Mouse (Mus musculus): ENCODE results near the gene Eef1g. TPM values are rescaled to one million over a fixed set of nuclear protein-coding genes. Genes with fewer than 3 reads are reported as not detected.
A peak's percentile ranks its signal among the peaks of the same experiment; 100 is the strongest.

Eef1g gene
- polyA plus RNA-seq (2016; fragmentation: Nextera tagmentation; extraction: Ambion mirVana) = 563 and 631 TPM in 2 replicates

- WGBS = 1% methylated on average over 52 of the region's 52 CpGs
- peak; percentile 98 for DNase-seq (ENCODE audit: low spot score)
- Histone ChIP-seq H3K4me1 (peaks cover 19% of the 10 kb centered on the region), H3K27ac (peak within 1 kb of the TSS; percentile 88), H3K9me3 (replicated peaks) (no peaks in the 10 kb centered on the region), H3K36me3 (peaks cover 78% of the 10 kb centered on the region), H3K27me3 (ENCODE audit: low read depth, poor library complexity, severe bottlenecking) (no peaks in the 10 kb centered on the region), H3K4me3 (peak within 1 kb of the TSS; percentile 73)
These were observed at the start of gene Eef1g for GRCm38 (mm10) chr19:8966590-8967372. Gene Eef1g, plus strand, starts transcription at chr19:8967041.

GRCm38 (mm10) chr19:8919000-8919399 lies 47.8 kb upstream of the Eef1g start:
- peaks cover 50% of the 10 kb centered on the region for H3K36me3 ChIP-seq

DNA sequence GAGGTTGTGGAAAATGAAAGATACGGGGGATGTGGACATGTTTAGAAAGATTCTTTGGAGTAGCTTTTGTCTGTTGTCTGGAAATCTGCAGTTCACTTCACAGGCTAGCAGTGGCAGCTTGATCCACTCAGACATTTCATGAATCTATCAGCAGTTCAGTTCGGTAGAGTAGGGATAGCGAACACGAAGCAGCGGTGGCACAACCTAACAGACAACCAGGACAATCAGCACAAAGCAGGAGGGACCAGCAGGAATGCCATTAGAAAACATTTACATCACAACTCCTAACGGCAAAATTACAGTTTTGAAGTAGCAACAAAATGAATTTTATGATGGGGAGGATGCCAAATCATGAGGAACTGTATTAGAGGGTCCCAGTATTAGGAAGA lies 47.2 kb upstream of the Eef1g start:
- Histone ChIP-seq H3K4me3 (peak overlapping the region; percentile 85), H3K4me1 (peaks cover 16% of the 10 kb centered on the region), H3K9me3 (replicated peaks) (no peaks in the 10 kb centered on the region), H3K27ac (peak overlapping the region; percentile 90), H3K27me3 (ENCODE audit: low read depth, poor library complexity, severe bottlenecking) (no peaks in the 10 kb centered on the region), H3K36me3 (peaks cover 49% of the 10 kb centered on the region)
- no peak for DNase-seq (ENCODE audit: low spot score)
- WGBS = 72% methylated on average over 6 of the region's 6 CpGs

More at GRCm38 (mm10) chr19:8919000-8919399, 47.8 kb upstream of the Eef1g start:
- Histone ChIP-seq H3K9me3 (replicated peaks) (no peaks in the 10 kb centered on the region), H3K27me3 (ENCODE audit: low read depth, poor library complexity, severe bottlenecking) (no peaks in the 10 kb centered on the region), H3K4me1 (peaks cover 16% of the 10 kb centered on the region), H3K4me3 (no peak overlapping the region), H3K27ac (no peak overlapping the region)
- DNase-seq (ENCODE audit: low spot score) = no peak
- 91% methylated on average over 3 of the region's 3 CpGs for WGBS

DNA sequence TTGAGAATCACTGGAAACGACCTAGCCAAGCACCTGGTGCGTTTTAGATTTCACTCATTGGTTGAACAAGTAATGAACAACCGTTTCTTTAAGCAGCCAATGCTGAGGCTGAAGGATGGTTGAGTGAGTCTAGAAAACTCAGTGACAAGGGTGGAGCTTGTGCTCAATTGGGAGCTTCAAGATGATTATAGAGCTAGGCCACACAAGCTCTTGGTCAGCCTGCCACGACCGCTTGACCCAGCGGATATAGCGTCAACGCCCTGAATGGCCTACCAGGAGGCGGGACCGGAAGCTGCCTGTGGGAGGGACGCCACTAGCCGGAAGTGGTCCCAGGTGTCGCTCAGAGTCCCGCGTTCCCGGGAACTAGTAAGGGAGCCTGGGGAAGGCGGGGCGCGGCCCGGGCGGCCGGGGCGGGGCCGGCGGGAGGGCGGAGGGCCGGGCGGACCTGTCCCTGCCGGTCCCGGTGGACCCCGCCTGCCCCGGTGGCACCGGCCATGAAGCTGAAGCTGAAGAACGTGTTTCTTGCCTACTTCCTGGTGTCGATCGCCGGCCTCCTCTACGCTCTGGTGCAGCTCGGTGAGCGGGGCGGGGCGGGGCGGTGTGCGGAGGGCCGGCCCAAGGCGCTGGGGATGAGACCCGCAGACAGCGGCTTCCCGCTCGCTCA lies 46.6 kb upstream of the Eef1g start, which contains the start of gene B3gat3:
Gene B3gat3 (plus strand): TSS at position 302 of the 664 bp plus-strand sequence.
- Histone ChIP-seq H3K9me3 (replicated peaks) (no peaks in the 10 kb centered on the region), H3K36me3 (peaks cover 45% of the 10 kb centered on the region), H3K27ac (peak within 1 kb of the TSS; percentile 90), H3K4me1 (peaks cover 16% of the 10 kb centered on the region), H3K27me3 (ENCODE audit: low read depth, poor library complexity, severe bottlenecking) (no peaks in the 10 kb centered on the region), H3K4me3 (peak within 1 kb of the TSS; percentile 85)
- WGBS = 3% methylated on average over 50 of the region's 50 CpGs
- peak; percentile 98 for DNase-seq (ENCODE audit: low spot score)

DNA sequence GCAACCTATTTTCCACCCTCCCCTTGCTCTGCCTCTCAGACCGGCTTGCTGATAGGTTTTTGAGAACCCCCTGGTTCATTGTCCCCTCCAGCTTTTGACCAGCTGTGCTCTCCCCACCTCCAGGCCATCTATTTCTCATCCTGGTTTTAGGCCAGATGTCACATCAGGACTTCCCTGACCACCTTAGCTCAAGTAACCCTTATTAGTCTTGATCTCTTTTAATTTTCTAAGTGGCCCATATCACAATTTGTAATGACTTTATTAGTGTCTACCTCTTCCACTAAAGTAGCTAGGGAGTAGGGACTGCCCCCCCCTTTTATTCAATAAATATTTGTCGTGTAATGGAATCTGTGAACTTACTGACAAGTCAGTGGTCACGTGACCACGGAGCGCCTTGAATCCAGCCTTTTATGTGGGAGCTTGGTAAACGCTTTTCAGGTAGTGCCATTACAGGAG lies 46.0 kb upstream of the Eef1g start:
- peak overlapping the region; percentile 90 for H3K27ac ChIP-seq
- peak; percentile 46 for DNase-seq (ENCODE audit: low spot score)
- no peaks in the 10 kb centered on the region for H3K27me3 ChIP-seq (ENCODE audit: low read depth, poor library complexity, severe bottlenecking)
- 3% methylated on average over 6 of the region's 6 CpGs for WGBS
- H3K9me3 ChIP-seq (replicated peaks) = no peaks in the 10 kb centered on the region
- H3K4me3 ChIP-seq = peak overlapping the region; percentile 85
- H3K4me1 ChIP-seq = peaks cover 16% of the 10 kb centered on the region
- H3K36me3 ChIP-seq = peaks cover 45% of the 10 kb centered on the region

GRCm38 (mm10) chr19:8921741-8922140 lies 45.1 kb upstream of the Eef1g start:
- peaks cover 16% of the 10 kb centered on the region for H3K4me1 ChIP-seq
- peak overlapping the region; percentile 85 for H3K4me3 ChIP-seq
- H3K27ac ChIP-seq = no peak overlapping the region
- WGBS = 75% methylated on average over 9 of the region's 9 CpGs
- DNase-seq (ENCODE audit: low spot score) = no peak
- no peaks in the 10 kb centered on the region for H3K9me3 ChIP-seq (replicated peaks)
- H3K27me3 ChIP-seq (ENCODE audit: low read depth, poor library complexity, severe bottlenecking) = no peaks in the 10 kb centered on the region
- H3K36me3 ChIP-seq = peaks cover 45% of the 10 kb centered on the region

- Histone ChIP-seq H3K36me3 (peaks cover 64% of the 10 kb centered on the region), H3K4me1 (peaks cover 29% of the 10 kb centered on the region), H3K4me3 (no peak overlapping the region), H3K27ac (no peak overlapping the region), H3K9me3 (replicated peaks) (no peaks in the 10 kb centered on the region), H3K27me3 (ENCODE audit: low read depth, poor library complexity, severe bottlenecking) (no peaks in the 10 kb centered on the region)
- 90% methylated on average over 2 of the region's 2 CpGs for WGBS
- no peak for DNase-seq (ENCODE audit: low spot score)
These were observed 40.1 kb upstream of the Eef1g start for GRCm38 (mm10) chr19:8926766-8927165.

- WGBS = 90% methylated on average over 12 of the region's 12 CpGs
- peaks cover 64% of the 10 kb centered on the region for H3K36me3 ChIP-seq
- no peak overlapping the region for H3K27ac ChIP-seq
- DNase-seq (ENCODE audit: low spot score) = no peak
- no peaks in the 10 kb centered on the region for H3K9me3 ChIP-seq (replicated peaks)
- H3K27me3 ChIP-seq (ENCODE audit: low read depth, poor library complexity, severe bottlenecking) = no peaks in the 10 kb centered on the region
- H3K4me1 ChIP-seq = peaks cover 28% of the 10 kb centered on the region
- H3K4me3 ChIP-seq = no peak overlapping the region
These were observed 38.8 kb upstream of the Eef1g start for GRCm38 (mm10) chr19:8927891-8928525.

DNA sequence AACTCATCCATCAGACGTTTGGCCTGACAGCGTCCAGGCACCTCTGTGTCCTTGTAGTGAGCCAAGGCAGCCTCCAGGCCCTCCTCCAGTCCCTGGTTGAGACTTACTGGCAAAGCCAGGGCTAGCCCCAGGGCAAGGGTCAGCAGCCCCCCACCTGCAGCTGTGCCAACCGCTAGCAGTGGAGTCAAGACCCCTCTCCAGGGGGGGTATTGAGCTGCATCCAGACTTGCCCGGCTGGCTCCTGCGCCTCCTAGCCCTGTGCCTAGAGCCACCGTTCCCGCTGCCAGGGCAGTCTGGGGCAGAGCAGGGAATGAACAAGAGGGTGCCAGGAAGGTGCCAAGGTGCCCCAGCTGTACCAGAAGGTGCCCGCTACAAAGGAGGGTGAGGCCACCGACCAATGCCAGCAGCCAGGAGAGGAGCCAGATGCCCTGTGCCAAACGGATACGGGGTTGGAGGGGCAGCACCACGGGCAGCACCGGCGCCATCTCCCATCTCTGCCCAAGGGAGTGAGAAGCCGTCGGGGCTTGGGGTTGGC lies 38.1 kb upstream of the Eef1g start:
- H3K36me3 ChIP-seq = peaks cover 66% of the 10 kb centered on the region
- peak overlapping the region; percentile 92 for H3K27ac ChIP-seq
- no peaks in the 10 kb centered on the region for H3K27me3 ChIP-seq (ENCODE audit: low read depth, poor library complexity, severe bottlenecking)
- H3K9me3 ChIP-seq (replicated peaks) = no peaks in the 10 kb centered on the region
- H3K4me1 ChIP-seq = peaks cover 28% of the 10 kb centered on the region
- DNase-seq (ENCODE audit: low spot score) = no peak
- peak overlapping the region; percentile 80 for H3K4me3 ChIP-seq
- WGBS = 18% methylated on average over 16 of the region's 16 CpGs

- DNase-seq (ENCODE audit: low spot score) = peak; percentile 84
- H3K27me3 ChIP-seq (ENCODE audit: low read depth, poor library complexity, severe bottlenecking) = no peaks in the 10 kb centered on the region
- peak within 1 kb of the TSS; percentile 92 for H3K27ac ChIP-seq
- under 1% methylated on average over 73 of the region's 74 CpGs for WGBS
- H3K36me3 ChIP-seq = peaks cover 70% of the 10 kb centered on the region
- H3K4me3 ChIP-seq = peak within 1 kb of the TSS; percentile 80
- peaks cover 28% of the 10 kb centered on the region for H3K4me1 ChIP-seq
- no peaks in the 10 kb centered on the region for H3K9me3 ChIP-seq (replicated peaks)
These were observed 37.4 kb upstream of the Eef1g start, which contains the start of the genes Rom1 and Eml3 for GRCm38 (mm10) chr19:8929224-8930088. Gene Rom1, minus strand, starts transcription at chr19:8929356. Gene Eml3, plus strand, starts transcription at chr19:8929552.

GRCm38 (mm10) chr19:8930117-8930516 lies 36.7 kb upstream of the Eef1g start:
- Histone ChIP-seq H3K27me3 (ENCODE audit: low read depth, poor library complexity, severe bottlenecking) (no peaks in the 10 kb centered on the region), H3K4me3 (peak overlapping the region; percentile 80), H3K36me3 (peaks cover 74% of the 10 kb centered on the region), H3K4me1 (peaks cover 28% of the 10 kb centered on the region), H3K9me3 (replicated peaks) (no peaks in the 10 kb centered on the region), H3K27ac (peak overlapping the region; percentile 92)
- no peak for DNase-seq (ENCODE audit: low spot score)
- 15% methylated on average over 11 of the region's 11 CpGs for WGBS

DNA sequence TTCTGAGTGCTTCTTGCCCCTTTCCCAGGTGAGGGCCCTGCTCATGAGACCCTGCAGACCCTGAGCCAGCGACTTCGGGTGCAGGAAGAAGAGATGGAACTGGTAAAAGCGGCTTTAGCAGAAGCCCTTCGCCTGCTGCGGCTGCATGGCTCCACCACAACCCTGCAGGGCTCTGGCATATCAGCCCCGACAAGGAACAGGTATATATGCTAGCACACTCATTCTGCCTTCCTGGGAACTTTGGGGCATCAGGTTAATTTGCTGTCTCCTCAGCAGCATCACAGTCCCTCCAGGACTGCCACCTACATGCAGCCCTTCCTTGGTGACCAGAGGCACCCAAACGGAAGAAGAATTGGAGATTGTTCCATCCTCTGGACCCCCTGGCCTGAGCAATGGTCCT lies 36.1 kb upstream of the Eef1g start:
- Histone ChIP-seq H3K36me3 (peaks cover 74% of the 10 kb centered on the region), H3K9me3 (replicated peaks) (no peaks in the 10 kb centered on the region), H3K4me1 (peaks cover 28% of the 10 kb centered on the region), H3K4me3 (peak overlapping the region; percentile 80), H3K27me3 (ENCODE audit: low read depth, poor library complexity, severe bottlenecking) (no peaks in the 10 kb centered on the region), H3K27ac (peak overlapping the region; percentile 92)
- no peak for DNase-seq (ENCODE audit: low spot score)
- 85% methylated on average over 7 of the region's 7 CpGs for WGBS
